Mouse (Mus musculus) heart, embryonic 16.5 days (tissue): Measurements from ENCODE around the gene Slc34a1. TPM values are rescaled to one million over a fixed set of nuclear protein-coding genes. Genes with fewer than 3 reads are reported as not detected.

Experiments used
- ATAC-seq: fragments of 200-750 bp; cut with Nextera tagmentation; replicated peaks from 2 replicates; pipeline ENCODE4 v1.8.0; 2017; ENCODE audit warnings: moderate number of reproducible peaks; ENCODE audit not compliant: insufficient read depth, low FRiP score; ENCODE audit errors: extremely low read depth
- H3K27ac ChIP-seq: fragments of 300-500 bp; sonication (generic); 2 replicates; pipeline ENCODE4 v1.5.1; 2014; ENCODE audit warnings: mild to moderate bottlenecking, low read length, control low read depth, moderate library complexity
- H3K27me3 ChIP-seq: fragments of 300-500 bp; sonication (generic); 2 replicates; pipeline ENCODE4 v1.6.1; 2014; ENCODE audit warnings: low read length, mixed read lengths; ENCODE audit not compliant: control insufficient read depth, insufficient read depth
- H3K36me3 ChIP-seq: fragments of 300-500 bp; sonication (generic); 2 replicates; pipeline ENCODE4 v1.6.1; 2014; ENCODE audit not compliant: control insufficient read depth, insufficient read depth
- H3K4me1 ChIP-seq: fragments of 300-500 bp; sonication (generic); 2 replicates; pipeline ENCODE4 v1.6.1; 2014; ENCODE audit warnings: low read length, mixed read lengths; ENCODE audit not compliant: control insufficient read depth, insufficient read depth
- H3K4me2 ChIP-seq: fragments of 300-500 bp; sonication (generic); 2 replicates; pipeline ENCODE4 v1.6.1; 2014; ENCODE audit warnings: low read depth, mild to moderate bottlenecking, control low read depth, low read length
- H3K4me3 ChIP-seq: fragments of 300-500 bp; sonication (generic); 2 replicates; pipeline ENCODE4 v1.5.1; 2014; ENCODE audit warnings: mild to moderate bottlenecking, control low read depth, low read length
- H3K9ac ChIP-seq: fragments of 300-500 bp; sonication (generic); 2 replicates; pipeline ENCODE4 v1.6.1; 2014; ENCODE audit warnings: low read length, control low read depth
- H3K9me3 ChIP-seq: fragments of 300-500 bp; sonication (generic); replicated peaks from 2 replicates; pipeline ENCODE4 v1.6.1; 2016; ENCODE audit warnings: low read length; ENCODE audit not compliant: control insufficient read depth
- WGBS: fragments of 180-500 bp; shearing (Covaris S2); extraction: QIAGEN DNeasy Blood & Tissue Kit; methylation state at CpG from one replicate; pipeline ENCODE4 v1.1.7; 2014; 5-methylcytosine and 5-hydroxymethylcytosine counted together
- polyA plus RNA-seq: library from polyadenylated mRNA; unstranded; fragments of >200 nt; fragmentation: Nextera tagmentation; extraction: Ambion mirVana; gene quantifications from 2 replicates; pipeline ENCODE4 v1.2.1, GENCODE M21; 2015

Slc34a1 gene
- polyA plus RNA-seq, 1 experiment from 2014 or later, result not detected

DNA sequence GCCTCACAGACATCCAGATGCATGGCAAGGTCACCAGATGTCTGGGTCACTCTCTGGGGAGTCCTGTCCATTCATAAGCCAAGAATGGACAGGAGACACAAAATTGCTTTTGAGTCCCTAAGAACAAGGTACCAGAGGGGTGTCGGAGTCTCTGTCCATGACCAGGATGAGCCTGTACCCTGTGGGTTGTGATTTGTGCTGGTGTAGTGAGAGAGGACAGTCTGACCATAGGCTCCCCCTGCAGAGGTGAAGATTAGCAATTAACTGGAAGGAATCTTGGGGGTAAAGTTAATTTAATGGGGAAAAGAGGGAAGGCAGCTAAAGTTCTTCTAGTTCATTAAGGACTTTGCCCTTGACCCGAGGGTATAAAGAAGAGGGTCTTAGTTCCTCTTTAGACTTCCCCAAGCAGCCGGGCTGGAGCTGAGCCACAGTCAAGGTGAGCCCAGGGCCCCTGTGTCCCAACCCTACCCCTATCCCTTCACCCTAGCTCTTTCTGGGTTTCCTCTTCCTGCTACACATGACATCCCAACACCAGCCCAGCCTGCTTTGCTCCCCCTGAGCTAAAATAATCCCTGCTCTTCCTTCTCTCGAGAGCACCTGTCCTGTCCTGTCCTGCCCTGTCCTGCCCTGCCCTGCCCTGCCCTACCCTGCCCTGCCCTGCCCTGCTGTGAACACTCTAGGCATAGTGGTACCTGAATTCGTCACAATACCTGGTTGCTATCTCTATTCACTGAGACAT, 1.5 kb downstream of the Slc34a1 start:
- H3K27ac ChIP-seq, result no peak overlapping the region
- no peak overlapping the region for H3K9ac ChIP-seq
- no peaks in the 10 kb centered on the region for H3K36me3 ChIP-seq
- no peak for ATAC-seq
- no peak overlapping the region for H3K4me2 ChIP-seq
- no peak overlapping the region for H3K4me3 ChIP-seq
- H3K27me3 ChIP-seq, result peaks cover 33% of the 10 kb centered on the region
- H3K9me3 ChIP-seq, result no peaks in the 10 kb centered on the region
- no peaks in the 10 kb centered on the region for H3K4me1 ChIP-seq
- 61% methylated on average over 5 of the region's 5 CpGs for WGBS

DNA sequence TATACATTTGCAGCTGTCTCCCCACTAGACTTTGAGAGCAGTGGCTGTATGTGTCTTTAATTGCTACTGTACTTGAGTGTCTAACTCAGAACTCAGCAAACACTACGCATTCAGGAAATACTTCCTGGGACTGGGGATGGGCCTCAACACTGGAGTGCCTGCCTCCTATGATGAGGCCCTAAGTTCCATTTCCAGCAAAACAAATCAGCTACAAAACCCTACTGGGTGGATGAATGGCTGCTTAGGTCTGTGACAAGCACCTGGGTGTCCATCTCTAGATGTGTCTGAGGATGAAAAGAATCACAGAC, 2.0 kb downstream of the Slc34a1 start:
- ATAC-seq, result no peak
- Histone ChIP-seq H3K36me3 (no peaks in the 10 kb centered on the region), H3K27ac (no peak overlapping the region), H3K4me2 (no peak overlapping the region), H3K4me3 (no peak overlapping the region), H3K9ac (no peak overlapping the region), H3K4me1 (no peaks in the 10 kb centered on the region), H3K9me3 (no peaks in the 10 kb centered on the region), H3K27me3 (peaks cover 36% of the 10 kb centered on the region)
- 44% methylated on average over 1 of the region's 1 CpGs for WGBS

DNA sequence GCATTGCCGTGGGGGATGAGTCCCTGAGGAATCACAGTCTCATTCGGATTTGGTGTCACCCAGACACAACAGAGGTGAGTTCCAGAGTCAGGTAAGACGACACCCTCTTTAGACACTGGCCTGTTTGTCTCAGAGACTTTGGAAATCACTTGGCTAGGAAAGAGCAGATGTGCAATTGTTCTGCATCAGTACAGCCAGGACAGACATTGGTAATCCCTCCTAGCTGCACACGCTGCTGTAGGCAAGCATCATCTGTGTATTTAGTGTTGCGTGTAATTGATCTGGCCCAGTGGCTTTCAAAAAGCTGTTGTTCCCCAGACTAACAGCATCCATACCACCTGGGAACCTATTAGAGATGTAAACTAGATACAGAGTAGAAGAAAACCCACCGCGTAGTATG, 5.3 kb downstream of the Slc34a1 start:
- WGBS, result 75% methylated on average over 7 of the region's 7 CpGs
- Histone ChIP-seq H3K36me3 (no peaks in the 10 kb centered on the region), H3K4me2 (no peak overlapping the region), H3K9me3 (no peaks in the 10 kb centered on the region), H3K27me3 (peaks cover 55% of the 10 kb centered on the region), H3K4me3 (no peak overlapping the region), H3K4me1 (no peaks in the 10 kb centered on the region), H3K9ac (no peak overlapping the region), H3K27ac (no peak overlapping the region)
- ATAC-seq, result no peak

DNA sequence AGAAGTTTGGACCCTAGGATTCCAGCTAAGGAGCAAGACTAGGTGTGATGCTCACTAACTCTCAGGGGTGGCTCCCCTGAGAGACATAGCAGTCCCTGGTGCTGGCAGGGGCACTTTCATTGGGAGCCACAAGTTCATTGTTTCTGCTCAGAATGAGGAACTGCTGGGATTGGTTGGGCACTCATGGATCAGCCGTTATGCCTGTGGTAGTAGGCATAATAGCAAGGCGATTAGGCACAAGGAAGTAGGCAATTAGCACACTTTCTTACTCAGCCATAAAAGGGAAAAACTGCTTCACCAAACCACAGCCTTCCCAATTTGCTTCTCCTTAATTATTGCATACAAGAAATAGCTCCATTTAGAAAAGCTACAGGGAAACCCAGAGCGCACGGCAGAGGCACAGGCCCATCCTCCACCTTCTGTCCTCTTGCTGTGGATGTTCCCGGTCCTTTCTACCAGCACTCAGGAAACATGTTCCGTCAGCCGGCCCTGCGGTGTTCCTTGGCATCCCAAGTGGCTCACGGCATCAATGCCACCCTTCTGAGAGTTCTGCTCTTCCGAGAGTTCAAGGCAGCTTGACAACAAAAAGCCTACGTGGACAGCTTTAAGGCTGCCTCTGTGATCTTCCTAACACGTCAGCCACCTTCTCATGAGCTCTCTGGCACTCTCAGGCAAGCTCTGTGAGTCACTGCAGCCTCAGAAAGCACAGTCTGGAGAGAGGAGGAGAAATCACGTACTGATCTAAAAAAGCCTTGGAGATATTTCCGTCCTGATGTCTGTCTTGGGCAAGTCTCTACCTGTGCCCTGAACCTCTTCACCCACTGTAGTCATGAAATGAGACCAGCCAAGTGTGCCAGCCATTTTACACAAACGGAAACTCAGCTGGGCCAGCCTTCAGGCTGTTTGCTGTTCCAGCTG, 6.2 kb downstream of the Slc34a1 start:
- Histone ChIP-seq H3K4me1 (no peaks in the 10 kb centered on the region), H3K4me2 (no peak overlapping the region), H3K9me3 (no peaks in the 10 kb centered on the region), H3K27ac (no peak overlapping the region), H3K36me3 (no peaks in the 10 kb centered on the region), H3K27me3 (peaks cover 60% of the 10 kb centered on the region), H3K4me3 (no peak overlapping the region), H3K9ac (no peak overlapping the region)
- ATAC-seq, result no peak
- 64% methylated on average over 15 of the region's 15 CpGs for WGBS

DNA sequence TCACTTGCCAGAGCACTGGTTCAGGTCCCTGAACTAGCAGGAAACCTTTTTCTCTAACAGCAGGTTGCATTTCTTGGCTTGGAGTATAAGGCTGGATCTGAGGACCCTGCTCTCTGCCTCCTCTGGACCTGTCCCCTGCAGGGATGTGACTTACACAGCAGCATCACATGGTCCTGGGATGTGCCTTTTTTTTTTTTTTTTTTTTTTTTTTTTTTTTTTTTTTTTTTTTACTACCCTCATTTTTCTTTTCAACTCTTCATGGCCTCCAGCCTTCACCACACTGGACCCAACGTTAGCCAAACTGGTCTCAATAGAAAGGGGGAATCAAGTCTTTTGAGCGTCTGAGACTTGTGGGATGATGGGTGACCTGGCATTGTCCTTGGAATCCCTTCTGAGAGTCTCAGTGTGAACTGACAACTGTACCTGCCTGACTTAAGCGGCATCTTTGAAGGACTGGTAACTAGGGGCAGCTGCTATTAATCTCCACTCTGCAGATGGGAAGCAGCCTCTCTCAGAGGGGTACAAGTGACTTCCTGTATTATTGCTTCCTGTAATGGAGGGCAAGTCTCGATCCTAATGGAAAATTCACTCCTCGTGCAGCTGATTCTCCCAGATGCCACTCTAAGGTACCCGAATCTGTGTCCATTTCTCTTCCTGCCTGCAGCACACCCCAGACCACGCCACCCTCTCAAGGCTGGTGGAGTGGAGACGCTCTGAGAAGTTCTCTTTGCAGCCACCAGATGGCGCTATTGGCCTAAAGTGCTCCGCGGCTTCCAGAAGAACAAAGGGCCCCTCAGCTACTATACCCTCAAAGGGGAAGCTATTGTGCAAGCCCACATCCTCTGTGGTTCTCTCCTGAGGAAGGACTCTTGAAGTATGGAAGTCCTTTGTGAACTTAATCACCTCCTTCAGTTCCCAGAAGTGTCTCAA, 7.1 kb downstream of the Slc34a1 start:
- Histone ChIP-seq H3K4me1 (no peaks in the 10 kb centered on the region), H3K4me3 (no peak overlapping the region), H3K9ac (no peak overlapping the region), H3K27ac (no peak overlapping the region), H3K36me3 (no peaks in the 10 kb centered on the region), H3K27me3 (peaks cover 60% of the 10 kb centered on the region), H3K9me3 (no peaks in the 10 kb centered on the region), H3K4me2 (no peak overlapping the region; the same call in 1 of the 2 replicates)
- 11% methylated on average over 11 of the region's 11 CpGs for WGBS
- peak; percentile 75 for ATAC-seq

DNA sequence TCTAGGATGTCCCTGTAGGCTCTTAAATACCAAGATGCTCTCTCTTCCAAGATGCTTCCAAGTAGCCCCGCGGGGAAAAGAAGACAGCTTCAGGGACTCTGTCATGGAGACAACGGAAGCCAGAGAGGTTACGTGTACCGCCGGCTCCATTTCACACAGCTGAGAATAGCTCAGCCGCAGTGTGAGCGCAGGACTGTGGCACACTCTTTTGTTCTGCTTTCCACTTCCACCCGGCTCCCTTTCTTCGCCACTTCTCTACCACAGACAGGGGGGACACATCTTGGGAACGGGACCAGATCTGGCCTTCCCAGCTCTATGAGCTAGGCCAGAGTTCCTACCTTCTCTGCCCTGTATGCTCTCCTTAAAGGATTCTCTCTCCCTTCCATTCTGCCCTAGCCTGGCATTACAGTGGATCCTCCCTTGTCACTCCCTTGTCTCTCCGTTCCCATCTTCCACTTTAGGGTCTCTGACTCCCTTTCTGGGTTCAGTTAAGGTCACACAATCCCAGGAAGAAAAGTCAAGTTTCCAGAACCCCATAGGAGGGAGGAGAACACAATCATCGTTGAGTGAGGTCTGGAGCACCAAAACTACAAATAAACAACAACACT, 7.9 kb downstream of the Slc34a1 start:
- Histone ChIP-seq H3K4me1 (no peaks in the 10 kb centered on the region), H3K4me3 (no peak overlapping the region), H3K27me3 (peaks cover 53% of the 10 kb centered on the region), H3K9ac (no peak overlapping the region), H3K36me3 (no peaks in the 10 kb centered on the region), H3K27ac (no peak overlapping the region), H3K4me2 (no peak overlapping the region), H3K9me3 (no peaks in the 10 kb centered on the region)
- 61% methylated on average over 13 of the region's 13 CpGs for WGBS
- ATAC-seq, result 0 out of 2 replicates have a peak, but pooled peaks have one; percentile 9

DNA sequence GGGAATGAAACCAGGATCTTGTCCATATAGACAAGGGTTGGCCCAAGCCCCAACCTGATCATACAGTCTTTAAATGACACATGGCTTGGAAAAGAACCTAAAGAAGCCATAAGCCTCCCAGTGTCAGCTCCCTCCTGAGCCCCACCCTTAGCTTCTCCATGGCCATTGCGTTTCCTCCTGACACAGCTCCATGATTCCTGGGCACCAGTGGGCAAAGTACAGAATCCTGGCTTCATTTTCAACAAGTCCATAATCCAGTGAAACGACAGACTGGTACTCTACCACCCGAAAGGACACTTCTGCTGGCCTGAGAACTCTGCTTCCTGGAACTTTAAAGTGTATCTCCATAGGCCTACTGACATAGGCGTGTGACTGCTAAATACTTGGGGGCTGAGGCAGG, 9.4 kb downstream of the Slc34a1 start:
- Histone ChIP-seq H3K27me3 (peaks cover 55% of the 10 kb centered on the region), H3K9me3 (no peaks in the 10 kb centered on the region), H3K27ac (no peak overlapping the region), H3K36me3 (no peaks in the 10 kb centered on the region), H3K4me1 (no peaks in the 10 kb centered on the region), H3K9ac (no peak overlapping the region), H3K4me2 (no peak overlapping the region), H3K4me3 (no peak overlapping the region)
- no peak for ATAC-seq
- 78% methylated on average over 4 of the region's 4 CpGs for WGBS

DNA sequence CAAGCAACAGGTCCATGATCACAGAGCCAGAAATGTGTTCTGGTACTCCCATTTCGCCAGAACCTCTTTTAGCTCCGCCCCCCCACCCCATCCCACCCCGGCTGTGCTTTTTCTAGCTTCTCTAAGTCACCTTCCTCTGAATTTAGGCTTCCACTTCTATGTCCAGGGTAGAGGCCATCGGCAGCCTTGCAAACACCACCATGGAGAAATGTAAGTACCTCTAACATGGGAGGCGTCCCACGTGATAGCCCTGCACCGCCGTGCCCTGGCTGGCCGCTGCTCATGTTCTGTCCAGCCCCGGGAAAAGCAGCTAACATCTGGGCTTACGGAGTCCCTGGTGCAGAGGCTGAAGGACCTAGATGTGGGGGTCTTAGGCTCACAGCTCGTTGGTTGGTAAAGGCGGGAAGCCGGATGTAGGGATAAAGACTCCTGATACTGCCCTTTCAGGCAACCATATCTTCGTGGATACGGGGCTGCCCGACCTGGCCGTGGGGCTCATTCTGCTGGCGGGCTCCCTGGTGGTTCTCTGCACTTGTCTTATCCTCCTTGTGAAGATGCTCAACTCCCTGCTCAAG, 10.6 kb downstream of the Slc34a1 start:
- Histone ChIP-seq H3K4me3 (no peak overlapping the region), H3K9me3 (no peaks in the 10 kb centered on the region), H3K4me2 (no peak overlapping the region), H3K27me3 (peaks cover 56% of the 10 kb centered on the region), H3K36me3 (no peaks in the 10 kb centered on the region), H3K27ac (no peak overlapping the region), H3K9ac (no peak overlapping the region), H3K4me1 (no peaks in the 10 kb centered on the region)
- WGBS, result 81% methylated on average over 19 of the region's 19 CpGs
- ATAC-seq, result no peak
